Mouse (Mus musculus): ENCODE data around the gene Olfr798.

- TF ChIP-seq POLR2A (IDR thresholded peaks at IDR 0.05; ENCODE audit: insufficient read depth, low read depth, low read length) (no peak), CTCF (IDR thresholded peaks at IDR 0.05; ENCODE audit: insufficient read depth, low read depth, low read length) (no peak)
Measured at GRCm38 (mm10) chr10:129623251-129623650, 4.5 kb downstream of the Olfr798 start.
